Mouse (Mus musculus) WW6 (cell line): ENCODE measurements around the gene Setd7.

ENCODE experiments used
- DNase-seq: peaks from one replicate; pipeline ENCODE4 v3.0.0-alpha.2; 2013; ENCODE audit warnings: low read depth, low spot score

The Setd7 gene

GRCm38 (mm10) chr3:51475706-51476105, 85.0 kb downstream of the Setd7 start:
- DNase-seq: no peak

- no peak for DNase-seq
Measured at GRCm38 (mm10) chr3:51468530-51468929, 92.1 kb downstream of the Setd7 start.
